Mouse (Mus musculus) adrenal gland, adult 18-20 months (tissue): ENCODE data around the gene Gstt1. TPM values are rescaled to one million over a fixed set of nuclear protein-coding genes. Genes with fewer than 3 reads are reported as not detected.

ENCODE experiments used
- DNase-seq, 2 experiments: peaks; one replicate each; pipeline ENCODE4 v3.0.0; 2021 to 2022; ENCODE audit warnings: low spot score in 2 of 2
- total RNA-seq, 2 experiments: library from RNA; stranded (reverse); gene quantifications; 1 replicate in 1 of 2; 2 replicates in 1 of 2; pipeline ENCODE4 v1.2.3; 2021

Gene Gstt1
- total RNA-seq, 2 experiments from 2014 or later, result 57.9 to 82.4 TPM

- no peak for DNase-seq
Observed at GRCm38 (mm10) chr10:75766856-75767255, 31.5 kb downstream of the Gstt1 start.

DNA sequence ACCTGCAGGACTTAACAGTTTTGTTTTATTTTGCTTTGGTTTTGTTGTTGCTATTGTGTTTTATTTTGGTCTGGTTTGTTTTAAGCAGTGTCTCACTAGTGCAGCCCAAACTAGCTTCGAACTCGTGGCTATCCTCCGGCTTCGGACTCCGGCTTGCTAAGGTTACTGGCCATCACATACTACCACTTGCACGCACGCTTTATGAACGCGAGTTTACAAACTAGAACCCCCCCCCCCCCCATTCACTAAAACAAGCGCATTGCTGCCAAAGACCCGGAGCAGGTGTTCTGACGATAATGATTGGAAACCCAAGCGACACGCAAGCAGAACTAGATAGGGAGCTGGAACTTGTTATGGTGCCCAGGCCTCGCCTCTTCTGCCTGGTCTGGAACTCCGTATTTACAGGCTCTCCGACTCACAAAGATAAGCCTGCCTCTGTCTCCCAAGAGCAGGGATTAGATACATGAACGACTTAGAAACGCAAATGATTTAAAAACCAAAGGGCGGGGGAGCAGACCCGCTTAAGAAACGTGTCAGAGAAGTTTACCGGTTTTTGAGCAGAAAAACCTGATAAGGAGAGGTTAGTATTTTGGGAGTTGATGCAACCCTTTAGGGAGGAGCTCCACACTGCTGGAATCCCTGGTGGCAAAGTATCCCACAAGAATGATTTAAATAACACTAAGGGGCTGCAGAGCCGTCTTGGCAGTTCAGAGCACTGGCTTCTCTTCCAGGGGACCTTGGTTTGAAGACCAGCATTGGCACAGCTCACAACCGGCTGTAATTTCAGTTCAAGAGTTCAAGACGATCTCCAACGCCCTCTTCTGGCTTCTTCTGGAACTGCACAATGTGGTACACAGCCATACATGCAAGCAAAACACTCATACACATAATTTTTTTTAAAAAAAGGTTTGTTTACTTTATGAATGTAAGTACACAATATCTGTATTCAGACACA, 33.6 kb downstream of the Gstt1 start:
- DNase-seq, result peak; percentile 65 to 67

DNA sequence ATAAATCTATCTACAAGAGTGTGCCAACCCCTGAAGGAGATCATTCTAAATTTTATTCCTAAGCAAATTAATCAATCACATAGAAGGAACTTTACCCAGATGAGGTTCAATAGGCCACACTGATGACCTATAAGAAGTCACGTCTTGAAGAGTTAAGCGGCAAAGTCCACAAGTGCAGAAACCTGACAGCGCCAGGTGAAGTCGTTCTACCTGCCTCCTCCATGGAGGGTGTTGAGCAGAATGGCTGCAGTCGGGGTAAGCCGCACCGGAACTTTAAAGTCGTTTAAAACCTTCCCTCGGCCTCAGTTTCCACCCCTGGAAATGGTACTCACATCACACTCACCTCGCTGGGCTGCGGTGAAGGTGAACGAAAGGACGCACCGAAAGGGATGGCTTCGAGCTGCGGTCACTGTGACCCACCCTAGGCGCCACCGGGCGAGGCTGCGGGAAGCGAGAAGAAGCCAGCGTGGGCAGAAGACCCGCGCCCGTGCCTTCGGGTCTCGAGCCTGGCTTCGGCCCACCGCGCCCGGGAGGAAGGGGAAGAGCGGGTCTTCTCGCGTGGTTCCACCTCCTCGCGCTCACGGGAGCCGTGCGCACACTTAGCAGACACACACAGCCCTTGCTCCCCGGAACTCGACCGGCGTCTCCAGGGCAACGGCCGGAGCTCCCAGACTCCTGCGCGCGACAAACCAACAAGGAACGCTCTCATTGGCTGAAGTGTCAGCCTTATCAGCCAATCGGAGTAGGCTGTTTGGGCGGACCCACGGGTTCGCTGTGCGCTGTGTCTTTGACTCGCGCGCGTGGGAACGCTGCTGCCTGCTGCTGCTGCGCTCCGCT, 34.5 kb downstream of the Gstt1 start, which contains the start of gene Cabin1:
TSS of gene Cabin1 (minus strand) at position 660 of the 837 bp plus-strand sequence.
- DNase-seq, result peak; percentile 92

- DNase-seq, result no peak
Observed at GRCm38 (mm10) chr10:75762413-75762812, 36.0 kb downstream of the Gstt1 start.

DNA sequence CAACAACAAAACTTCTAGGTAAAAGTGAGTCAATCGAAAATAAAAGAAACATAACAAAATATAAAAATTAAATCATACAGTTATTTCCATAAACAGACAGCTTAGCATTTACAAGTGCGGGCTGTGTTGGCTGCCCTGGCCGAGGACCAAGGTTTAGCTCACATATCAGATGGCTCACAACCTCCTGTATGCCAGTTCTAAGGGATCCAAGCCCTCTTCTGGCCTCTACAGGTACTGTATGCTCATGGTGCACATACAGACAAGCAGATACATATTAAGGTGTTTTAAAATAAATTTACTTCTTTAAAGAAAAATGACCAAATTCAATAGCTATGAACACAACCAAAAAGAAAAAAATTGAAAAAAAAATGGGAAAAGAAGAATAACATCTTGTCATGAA, 38.1 kb downstream of the Gstt1 start:
- DNase-seq, result no peak

GRCm38 (mm10) chr10:75756719-75757118, 41.7 kb downstream of the Gstt1 start:
- DNase-seq, result no peak

DNA sequence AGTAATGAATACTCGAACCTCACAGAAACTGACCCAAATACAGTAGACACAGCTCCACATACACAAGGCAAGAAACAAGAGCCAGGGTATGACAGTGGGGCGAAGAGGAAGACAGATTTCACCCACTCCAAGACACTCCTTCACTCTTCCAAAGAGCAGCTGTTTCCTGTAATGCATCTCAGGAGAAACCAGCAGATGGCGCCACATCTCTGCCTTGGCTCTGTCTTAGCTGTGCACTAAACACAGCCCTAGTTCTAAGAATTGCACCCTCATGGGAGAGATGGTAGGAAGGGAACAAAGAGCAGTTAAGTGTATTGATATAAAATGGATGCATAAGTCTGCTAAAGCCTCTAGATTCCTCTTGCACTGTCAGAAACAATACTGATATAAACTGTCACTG, 54.4 kb downstream of the Gstt1 start:
- DNase-seq, result peak; percentile 70 to 79

- DNase-seq, result no peak
Observed at GRCm38 (mm10) chr10:75743369-75743768, 55.0 kb downstream of the Gstt1 start.

DNA sequence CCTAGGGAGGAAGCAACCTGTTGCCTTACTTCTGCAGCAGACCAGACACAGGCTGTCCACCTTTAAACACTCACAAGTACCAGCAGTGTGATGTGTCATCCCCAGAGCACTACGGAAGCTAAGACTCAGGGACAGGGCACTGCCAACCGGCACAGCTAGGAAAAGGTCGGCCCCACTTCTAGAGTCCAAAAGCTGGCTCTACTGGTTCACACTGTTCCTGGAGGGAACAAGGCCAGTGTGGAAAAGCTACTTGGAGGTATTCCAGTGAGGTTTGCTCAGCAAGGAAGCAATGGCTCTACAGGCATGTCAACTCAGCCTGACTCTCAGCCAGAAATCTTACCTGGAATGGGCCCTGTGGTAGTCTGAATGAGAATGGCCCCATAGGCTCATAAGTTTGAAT, 57.5 kb downstream of the Gstt1 start:
- no peak for DNase-seq

Other genes starting within 250 kb of the Gstt1 start
- under 1 TPM; 0.32 to 0.40 TPM for gene Lrrc75b, start 238.3 kb downstream of the Gstt1 start, total RNA-seq
- gene Ggt1, start 237.0 kb downstream of the Gstt1 start, total RNA-seq, result 1 to 10 TPM in 1 of 2 experiments, not detected in 1; 1.2 TPM
- 1 to 10 TPM; 3.7 to 5.2 TPM for gene Ggt5, start 209.2 kb downstream of the Gstt1 start, total RNA-seq
- gene Susd2, start 154.6 kb downstream of the Gstt1 start, total RNA-seq, result 10 to 100 TPM; 10.4 to 10.7 TPM
- gene Cabin1, start 34.2 kb downstream of the Gstt1 start, total RNA-seq, result 10 to 100 TPM; 25.8 to 32.3 TPM
- 100 to 1,000 TPM; 137 to 153 TPM for gene Ddt, start 25.2 kb downstream of the Gstt1 start, total RNA-seq
- not detected for gene Gm20441, start 17.6 kb downstream of the Gstt1 start, total RNA-seq
- gene Gstt3, start 17.2 kb downstream of the Gstt1 start, total RNA-seq, result 10 to 100 TPM; 19.5 to 30.6 TPM
- not detected for gene Gstt4, start 24.0 kb upstream of the Gstt1 start, total RNA-seq
- gene Gstt2, start 38.8 kb upstream of the Gstt1 start, total RNA-seq, result 10 to 100 TPM; 25.5 to 31.1 TPM
- 100 to 1,000 TPM; 221 to 268 TPM for gene Mif, start 61.7 kb upstream of the Gstt1 start, total RNA-seq
- gene Derl3, start 94.8 kb upstream of the Gstt1 start, total RNA-seq, result 1 to 10 TPM; 1.4 to 2.3 TPM
- gene Smarcb1, start 123.0 kb upstream of the Gstt1 start, total RNA-seq, result 10 to 100 TPM; 64.4 to 70.6 TPM
- 1,000 to 10,000 TPM in 1 of 2 experiments, 100 to 1,000 TPM in 1; 918 to 1,521 TPM for gene Chchd10, start 134.5 kb upstream of the Gstt1 start, total RNA-seq
- 1 to 10 TPM; 5.4 to 5.7 TPM for gene Mmp11, start 137.9 kb upstream of the Gstt1 start, total RNA-seq
- gene Gm867, start 142.1 kb upstream of the Gstt1 start, total RNA-seq, result under 1 TPM; 0.63 to 0.64 TPM
- not detected for gene Vpreb3, start 144.5 kb upstream of the Gstt1 start, total RNA-seq
- gene Gm5134, start 155.9 kb upstream of the Gstt1 start, total RNA-seq, result not detected
- 1 to 10 TPM; 5.8 to 6.9 TPM for gene Zfp280b, start 234.1 kb upstream of the Gstt1 start, total RNA-seq